Mouse (Mus musculus): ENCODE data around the gene Pkp2. TPM values are rescaled to one million over a fixed set of nuclear protein-coding genes. Genes with fewer than 3 reads are reported as not detected.
"Not testable (repeated sequence)": the region's sequence is repeated elsewhere in the genome, so short reads cannot be mapped to it uniquely, and the experiment has no call there.

Gene Pkp2
- polyA plus RNA-seq (2015; fragmentation: Nextera tagmentation; extraction: Ambion mirVana): 0.85 and 1.0 TPM in 2 replicates

DNA sequence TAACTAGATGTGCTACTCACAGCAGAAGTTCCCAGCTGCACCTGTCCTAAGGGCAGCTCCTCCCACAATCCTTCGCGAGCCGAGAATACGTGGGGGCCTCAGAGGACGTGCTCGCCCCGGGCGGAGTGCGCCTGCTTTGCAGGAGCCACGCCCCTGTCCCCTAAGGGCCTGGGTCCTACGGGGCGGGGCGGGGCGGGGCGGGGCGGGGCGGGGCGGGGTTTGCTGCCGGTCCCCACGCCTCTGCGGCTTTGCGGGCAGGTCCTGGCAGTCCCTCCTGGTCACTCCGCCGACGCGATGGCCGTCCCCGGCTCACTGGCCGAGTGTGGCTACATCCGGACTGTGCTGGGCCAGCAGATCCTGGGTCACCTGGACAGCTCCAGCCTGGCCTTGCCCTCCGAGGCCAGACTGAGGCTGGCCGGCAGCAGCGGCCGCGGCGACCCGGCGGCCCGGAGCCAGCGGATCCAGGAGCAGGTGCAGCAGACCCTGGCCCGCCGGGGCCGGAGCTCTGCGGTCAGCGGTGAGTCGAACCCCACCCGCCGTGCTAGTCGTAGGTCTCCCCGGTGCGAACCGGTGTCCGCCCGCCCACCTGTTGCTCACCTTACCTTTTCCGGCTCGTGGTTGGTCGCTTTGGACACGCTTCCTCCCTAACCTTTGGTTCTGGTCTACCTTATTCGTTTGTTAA lies at the start of gene Pkp2:
Gene Pkp2 (plus strand): TSS at position 240 of the 682 bp plus-strand sequence.
- peak within 1 kb of the TSS; percentile 81 for H3K4me3 ChIP-seq
- H3K9ac ChIP-seq: peak within 1 kb of the TSS; percentile 63
- H3K4me1 ChIP-seq: peaks cover 10% of the 10 kb centered on the region; the same call in 1 of the 2 replicates
- peak within 1 kb of the TSS; percentile 100 for H3K4me2 ChIP-seq
- peaks cover 36% of the 10 kb centered on the region for H3K27me3 ChIP-seq (replicated peaks)
- no peak within 1 kb of the TSS for H3K27ac ChIP-seq
- under 1% methylated on average over 58 of the region's 59 CpGs for WGBS
- peak; percentile 93 for ATAC-seq (replicated peaks)
- H3K36me3 ChIP-seq (replicated peaks): no peaks in the 10 kb centered on the region
- no peaks in the 10 kb centered on the region for H3K9me3 ChIP-seq

DNA sequence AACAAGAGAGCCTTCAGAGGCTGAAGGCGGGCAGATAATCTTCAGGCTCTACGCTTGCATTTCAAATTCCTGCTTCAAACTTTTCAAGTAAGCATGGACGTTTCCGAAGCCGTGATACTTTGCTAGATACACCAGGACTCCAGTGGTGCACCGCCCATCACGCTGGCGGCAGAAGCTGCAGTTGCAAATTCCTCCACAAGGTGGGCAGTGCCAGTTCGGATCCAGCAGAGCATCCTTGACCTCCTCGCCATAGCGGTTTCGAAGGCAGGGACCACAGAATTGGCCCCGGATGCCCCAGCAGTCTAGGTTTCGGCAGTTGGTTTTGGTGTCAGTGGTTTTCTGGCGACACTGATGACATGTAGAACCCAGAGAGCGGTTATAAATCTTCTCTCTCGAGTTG lies 15.7 kb upstream of the Pkp2 start:
- Histone ChIP-seq H3K27ac (no peak overlapping the region), H3K36me3 (replicated peaks) (no peaks in the 10 kb centered on the region)
- no peak for ATAC-seq (replicated peaks)

GRCm38 (mm10) chr16:16201991-16202390 lies 11.1 kb upstream of the Pkp2 start:
- not testable (repeated sequence) for H3K27ac ChIP-seq; H3K9me3 ChIP-seq; H3K9ac ChIP-seq; H3K4me3 ChIP-seq; H3K4me1 ChIP-seq; H3K4me2 ChIP-seq; H3K27me3 ChIP-seq (replicated peaks); H3K36me3 ChIP-seq (replicated peaks)
- WGBS: 43% methylated on average over 8 of the region's 8 CpGs
- peak; percentile 73; the same call in 1 of the 2 replicates for ATAC-seq (replicated peaks)

More for the DNA sequence above, 15.7 kb upstream of the Pkp2 start:
- 66% methylated on average over 17 of the region's 17 CpGs for WGBS
- Histone ChIP-seq H3K4me2 (no peak overlapping the region), H3K4me3 (no peak overlapping the region), H3K9ac (no peak overlapping the region), H3K9me3 (no peaks in the 10 kb centered on the region), H3K27me3 (replicated peaks) (no peaks in the 10 kb centered on the region), H3K4me1 (no peaks in the 10 kb centered on the region)

- Histone ChIP-seq H3K9me3 (no peaks in the 10 kb centered on the region), H3K4me2 (no peak overlapping the region), H3K27me3 (replicated peaks) (no peaks in the 10 kb centered on the region), H3K4me3 (no peak overlapping the region), H3K27ac (no peak overlapping the region), H3K9ac (no peak overlapping the region), H3K36me3 (replicated peaks) (no peaks in the 10 kb centered on the region), H3K4me1 (no peaks in the 10 kb centered on the region)
- no peak for ATAC-seq (replicated peaks)
- WGBS: 94% methylated on average over 1 of the region's 1 CpGs
Observed at GRCm38 (mm10) chr16:16204648-16205047, 8.5 kb upstream of the Pkp2 start.

DNA sequence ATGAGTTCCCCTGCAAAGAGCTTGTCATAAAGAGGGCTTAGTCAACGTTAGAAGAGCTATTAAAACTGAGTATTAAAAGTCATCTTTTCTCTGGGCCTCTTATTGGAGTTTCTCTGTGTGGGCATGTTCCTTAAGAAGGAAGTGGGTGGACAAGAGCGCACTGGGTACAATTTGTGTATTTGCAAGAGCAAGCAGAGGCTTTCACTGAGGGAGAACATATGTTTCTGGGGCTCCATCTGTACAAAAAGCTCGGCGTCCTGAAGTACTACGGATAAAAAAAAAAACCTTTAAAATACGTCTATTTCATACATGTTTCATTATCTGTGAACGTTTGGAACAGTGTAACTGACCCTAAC lies 417 bp upstream of the Pkp2 start:
- Histone ChIP-seq H3K27me3 (replicated peaks) (peaks cover 36% of the 10 kb centered on the region), H3K36me3 (replicated peaks) (no peaks in the 10 kb centered on the region), H3K4me2 (peak overlapping the region; percentile 100), H3K4me1 (peaks cover 10% of the 10 kb centered on the region; the same call in 1 of the 2 replicates), H3K4me3 (peak overlapping the region; percentile 81), H3K9me3 (no peaks in the 10 kb centered on the region), H3K27ac (no peak overlapping the region), H3K9ac (peak overlapping the region; percentile 63; the same call in 1 of the 2 replicates)
- ATAC-seq (replicated peaks): no peak
- 18% methylated on average over 7 of the region's 7 CpGs for WGBS

DNA sequence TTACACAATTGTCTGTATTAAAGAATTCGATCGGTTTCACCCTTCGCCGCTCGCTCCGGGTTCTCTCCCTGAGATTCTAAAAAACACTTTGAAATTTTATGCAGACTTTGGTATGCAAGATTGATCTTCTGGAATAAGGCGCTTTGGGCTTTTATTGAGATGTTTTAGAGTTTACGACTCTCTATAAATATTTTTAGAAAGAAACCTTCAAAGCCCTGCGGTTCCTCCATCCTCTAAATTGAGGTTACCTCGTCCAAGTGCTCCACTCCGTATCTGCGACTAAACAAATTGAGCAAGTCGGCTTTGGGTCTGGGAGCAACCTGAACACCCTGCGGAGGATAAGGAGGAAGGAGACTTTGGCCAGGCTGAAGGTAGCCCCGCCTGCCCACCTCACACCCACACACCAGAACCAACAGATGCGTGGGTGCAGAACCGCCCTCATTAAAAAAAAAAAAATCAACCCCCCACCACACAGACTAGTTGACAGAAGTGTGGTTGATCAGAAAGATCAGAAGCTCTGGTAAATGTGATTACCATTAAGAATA lies 715 bp downstream of the Pkp2 start:
- ATAC-seq (replicated peaks): 0 out of 2 replicates have a peak, but pooled peaks have one; percentile 27
- Histone ChIP-seq H3K4me2 (peak overlapping the region; percentile 100), H3K9me3 (no peaks in the 10 kb centered on the region), H3K36me3 (replicated peaks) (no peaks in the 10 kb centered on the region), H3K4me1 (peaks cover 10% of the 10 kb centered on the region; the same call in 1 of the 2 replicates), H3K27me3 (replicated peaks) (peaks cover 36% of the 10 kb centered on the region), H3K27ac (no peak overlapping the region), H3K9ac (peak overlapping the region; percentile 63; the same call in 1 of the 2 replicates), H3K4me3 (peak overlapping the region; percentile 81)
- WGBS: 3% methylated on average over 17 of the region's 17 CpGs

GRCm38 (mm10) chr16:16215645-16216387 lies 2.7 kb downstream of the Pkp2 start:
- peaks cover 10% of the 10 kb centered on the region; the same call in 1 of the 2 replicates for H3K4me1 ChIP-seq
- no peak overlapping the region for H3K9ac ChIP-seq
- H3K27ac ChIP-seq: no peak overlapping the region
- ATAC-seq (replicated peaks): no peak
- WGBS: 24% methylated on average over 11 of the region's 11 CpGs
- H3K4me3 ChIP-seq: no peak overlapping the region
- no peaks in the 10 kb centered on the region for H3K36me3 ChIP-seq (replicated peaks)
- H3K27me3 ChIP-seq (replicated peaks): peaks cover 36% of the 10 kb centered on the region
- H3K9me3 ChIP-seq: no peaks in the 10 kb centered on the region
- H3K4me2 ChIP-seq: no peak overlapping the region

DNA sequence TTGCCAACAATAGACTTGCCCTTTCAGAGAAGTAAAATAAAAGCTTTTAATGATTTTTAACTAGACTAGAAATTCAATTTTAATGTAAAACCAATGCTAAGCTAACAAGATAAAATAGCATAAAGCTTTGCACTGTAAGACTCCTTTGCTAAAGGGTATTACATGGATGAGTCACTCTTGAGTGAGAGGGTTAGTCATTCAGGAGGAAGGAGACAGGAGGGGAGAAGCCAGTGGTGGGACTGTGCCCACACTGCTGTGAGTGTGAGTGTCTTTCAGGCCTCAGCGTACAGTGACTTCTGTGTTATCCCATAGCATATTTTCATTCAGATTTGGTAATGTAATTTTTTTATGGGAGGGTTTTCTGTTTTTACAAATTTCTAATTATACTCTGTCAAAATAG lies 3.8 kb downstream of the Pkp2 start:
- Histone ChIP-seq H3K27me3 (replicated peaks) (peaks cover 35% of the 10 kb centered on the region), H3K36me3 (replicated peaks) (no peaks in the 10 kb centered on the region), H3K4me3 (no peak overlapping the region), H3K9ac (no peak overlapping the region), H3K9me3 (no peaks in the 10 kb centered on the region), H3K4me2 (no peak overlapping the region), H3K4me1 (peaks cover 10% of the 10 kb centered on the region; the same call in 1 of the 2 replicates), H3K27ac (no peak overlapping the region)
- WGBS: 100% methylated on average over 1 of the region's 1 CpGs
- ATAC-seq (replicated peaks): no peak

GRCm38 (mm10) chr16:16219835-16220234 lies 6.7 kb downstream of the Pkp2 start:
- Histone ChIP-seq H3K36me3 (replicated peaks) (no peaks in the 10 kb centered on the region), H3K4me1 (no peaks in the 10 kb centered on the region), H3K4me3 (no peak overlapping the region), H3K4me2 (no peak overlapping the region), H3K27ac (no peak overlapping the region), H3K9ac (no peak overlapping the region), H3K27me3 (replicated peaks) (peaks cover 13% of the 10 kb centered on the region), H3K9me3 (no peaks in the 10 kb centered on the region)
- 48% methylated on average over 3 of the region's 3 CpGs for WGBS
- ATAC-seq (replicated peaks): no peak

GRCm38 (mm10) chr16:16222651-16223050 lies 9.5 kb downstream of the Pkp2 start:
- H3K9me3 ChIP-seq: no peaks in the 10 kb centered on the region
- no peak overlapping the region for H3K4me3 ChIP-seq
- H3K4me1 ChIP-seq: no peaks in the 10 kb centered on the region
- no peak overlapping the region for H3K27ac ChIP-seq
- no peak for ATAC-seq (replicated peaks)
- H3K27me3 ChIP-seq (replicated peaks): no peaks in the 10 kb centered on the region
- WGBS: 77% methylated on average over 1 of the region's 1 CpGs
- H3K36me3 ChIP-seq (replicated peaks): no peaks in the 10 kb centered on the region
- no peak overlapping the region for H3K9ac ChIP-seq
- H3K4me2 ChIP-seq: no peak overlapping the region

DNA sequence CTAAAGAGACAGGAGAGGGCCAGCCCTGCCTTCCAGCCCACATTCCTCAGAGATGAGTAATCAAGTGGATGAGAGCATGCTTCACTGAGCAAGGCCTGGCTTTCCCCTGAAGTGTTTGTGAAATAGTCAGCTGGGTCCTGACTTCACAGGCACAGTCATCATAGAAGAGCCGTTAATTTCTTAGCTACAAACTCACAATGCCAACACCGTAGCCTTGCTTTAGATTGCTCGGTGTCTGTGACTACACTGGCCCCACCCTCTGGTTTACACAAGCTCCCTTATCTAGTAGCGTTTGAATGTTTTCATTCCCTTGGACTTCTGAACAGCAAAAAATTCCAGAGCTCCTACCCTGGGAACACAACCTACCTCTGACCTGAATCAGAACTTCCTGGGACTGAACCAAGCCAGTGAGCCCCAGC lies 11.4 kb downstream of the Pkp2 start:
- no peak for ATAC-seq (replicated peaks)
- Histone ChIP-seq H3K9me3 (no peaks in the 10 kb centered on the region), H3K27ac (no peak overlapping the region), H3K27me3 (replicated peaks) (no peaks in the 10 kb centered on the region), H3K4me1 (no peaks in the 10 kb centered on the region), H3K36me3 (replicated peaks) (no peaks in the 10 kb centered on the region), H3K4me2 (no peak overlapping the region), H3K9ac (no peak overlapping the region), H3K4me3 (no peak overlapping the region)
- WGBS: 24% methylated on average over 4 of the region's 4 CpGs

DNA sequence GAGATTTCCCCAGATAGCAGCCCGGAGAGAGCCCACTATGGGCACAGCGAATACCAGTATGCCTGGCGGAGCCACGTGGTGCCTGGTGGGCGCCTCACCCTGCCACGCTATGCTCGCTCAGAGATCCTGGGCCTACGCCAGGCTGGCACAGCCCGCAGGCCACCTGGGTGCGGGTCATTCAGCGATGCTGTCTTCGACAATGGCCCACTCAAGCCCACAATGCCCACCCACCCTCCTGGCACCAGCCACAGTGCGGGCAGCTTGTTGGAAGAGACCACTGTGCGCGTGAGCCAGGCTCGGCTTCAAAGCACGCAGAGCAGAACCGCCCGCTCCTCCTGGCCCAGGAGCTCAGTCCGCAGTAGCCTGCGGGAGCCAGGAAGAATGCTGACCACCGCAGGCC lies 12.7 kb downstream of the Pkp2 start:
- Histone ChIP-seq H3K9ac (no peak overlapping the region), H3K36me3 (replicated peaks) (no peaks in the 10 kb centered on the region), H3K4me1 (no peaks in the 10 kb centered on the region), H3K27me3 (replicated peaks) (no peaks in the 10 kb centered on the region), H3K27ac (no peak overlapping the region), H3K9me3 (no peaks in the 10 kb centered on the region), H3K4me3 (no peak overlapping the region), H3K4me2 (no peak overlapping the region)
- WGBS: 92% methylated on average over 22 of the region's 22 CpGs
- ATAC-seq (replicated peaks): no peak; the same call in 1 of the 2 replicates
